Mouse (Mus musculus): ENCODE data around the gene Csrnp1. TPM values are rescaled to one million over a fixed set of nuclear protein-coding genes. Genes with fewer than 3 reads are reported as not detected.

Csrnp1 gene
- 1.9 and 3.9 TPM in 2 replicates for polyA plus RNA-seq (2014; fragmentation: Nextera tagmentation; extraction: Ambion mirVana)

DNA sequence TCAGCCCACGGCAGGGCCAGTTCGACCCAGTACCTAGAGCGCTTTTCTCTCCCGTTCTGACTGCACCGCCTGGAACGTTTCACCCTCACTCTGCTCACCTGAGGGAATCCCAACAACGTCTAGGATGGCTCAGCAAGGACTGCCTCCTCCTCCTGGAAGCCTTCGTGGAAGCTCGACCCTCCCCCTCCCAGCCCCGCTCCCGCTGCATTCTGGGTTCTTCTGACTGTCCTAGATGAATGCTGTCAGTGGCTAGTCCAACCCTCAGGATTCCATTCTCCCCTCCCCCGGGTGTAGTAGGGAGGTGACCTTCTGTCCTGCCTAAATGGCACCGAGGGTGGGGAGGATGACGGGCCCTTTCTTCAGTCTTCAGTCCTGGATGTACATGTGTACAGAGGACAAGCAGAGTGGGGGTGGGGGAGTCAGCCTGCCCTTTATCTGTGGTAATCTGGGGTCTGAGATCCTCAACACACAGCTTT lies at the start of gene Csrnp1:
Gene Csrnp1, minus strand, starts transcription at position 123 of the 476 bp plus-strand sequence.
- Histone ChIP-seq H3K4me2 (replicated peaks; ENCODE audit: low read depth, low read length) (peak within 1 kb of the TSS; percentile 87), H3K4me3 (ENCODE audit: low read length) (peak within 1 kb of the TSS; percentile 68), H3K36me3 (ENCODE audit: control insufficient read depth, insufficient read depth, low read length) (no peaks in the 10 kb centered on the region), H3K9me3 (ENCODE audit: control insufficient read depth, low read length) (no peaks in the 10 kb centered on the region), H3K27ac (ENCODE audit: low read depth, low read length) (peak within 1 kb of the TSS; percentile 74), H3K9ac (ENCODE audit: low read depth, low read length) (peak within 1 kb of the TSS; percentile 70), H3K27me3 (ENCODE audit: control insufficient read depth, insufficient read depth, low read length) (no peaks in the 10 kb centered on the region), H3K4me1 (ENCODE audit: control insufficient read depth, insufficient read depth, low read length) (peaks cover 38% of the 10 kb centered on the region)
- 10% methylated on average over 14 of the region's 14 CpGs for WGBS
- no peak for ATAC-seq (ENCODE audit: low FRiP score, low TSS enrichment)

DNA sequence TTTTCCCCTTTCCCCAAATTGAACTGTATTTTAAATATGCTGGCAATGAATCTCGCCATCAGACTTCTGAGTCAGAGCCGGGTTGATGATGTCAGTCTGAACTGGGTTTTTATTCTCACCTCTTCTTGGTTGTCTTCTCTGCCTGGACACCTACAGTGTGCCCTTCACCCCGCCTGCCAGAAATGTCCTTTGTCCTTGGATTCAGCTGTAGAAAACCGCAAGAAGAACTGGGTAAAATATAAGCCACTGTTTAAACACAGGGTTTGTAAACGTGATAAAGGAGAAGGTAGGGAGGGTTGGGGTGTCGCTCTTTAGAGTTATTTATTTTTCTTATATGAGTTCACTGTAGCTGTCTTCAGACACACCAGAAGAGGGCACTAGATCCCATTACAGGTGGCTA lies 48.3 kb upstream of the Csrnp1 start:
- no peak overlapping the region for H3K4me2 ChIP-seq (replicated peaks; ENCODE audit: low read depth, low read length)
- no peak for ATAC-seq (ENCODE audit: low FRiP score, low TSS enrichment)
- H3K9ac ChIP-seq (ENCODE audit: low read depth, low read length), result no peak overlapping the region
- no peaks in the 10 kb centered on the region for H3K36me3 ChIP-seq (ENCODE audit: control insufficient read depth, insufficient read depth, low read length)
- WGBS, result 87% methylated on average over 6 of the region's 6 CpGs
- H3K9me3 ChIP-seq (ENCODE audit: control insufficient read depth, low read length), result no peaks in the 10 kb centered on the region
- H3K4me3 ChIP-seq (ENCODE audit: low read length), result no peak overlapping the region
- H3K27ac ChIP-seq (ENCODE audit: low read depth, low read length), result no peak overlapping the region
- H3K4me1 ChIP-seq (ENCODE audit: control insufficient read depth, insufficient read depth, low read length), result no peaks in the 10 kb centered on the region
- H3K27me3 ChIP-seq (ENCODE audit: control insufficient read depth, insufficient read depth, low read length), result no peaks in the 10 kb centered on the region

DNA sequence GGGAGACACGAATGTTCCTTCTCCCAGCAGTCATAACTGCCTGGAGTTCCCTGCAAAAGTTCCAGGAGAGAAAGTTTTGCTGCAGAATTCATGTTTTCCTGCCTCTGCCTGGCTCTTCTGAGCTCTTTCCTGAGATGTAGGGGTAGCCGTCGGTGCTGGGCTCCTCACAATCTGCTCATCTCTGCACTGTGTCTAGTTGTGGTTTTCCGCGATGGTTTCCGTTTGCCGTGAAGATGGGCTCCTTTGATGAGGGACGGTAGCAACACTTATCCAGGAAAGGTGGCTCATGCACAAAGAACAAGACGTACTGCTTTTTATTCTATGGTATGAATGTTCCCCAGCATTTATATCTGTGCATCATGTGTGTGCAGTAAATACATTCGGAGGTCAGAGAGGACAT lies 46.0 kb upstream of the Csrnp1 start:
- WGBS, result 86% methylated on average over 10 of the region's 10 CpGs
- no peak overlapping the region for H3K9ac ChIP-seq (ENCODE audit: low read depth, low read length)
- H3K36me3 ChIP-seq (ENCODE audit: control insufficient read depth, insufficient read depth, low read length), result no peaks in the 10 kb centered on the region
- no peak overlapping the region for H3K4me3 ChIP-seq (ENCODE audit: low read length)
- H3K4me1 ChIP-seq (ENCODE audit: control insufficient read depth, insufficient read depth, low read length), result no peaks in the 10 kb centered on the region
- no peak for ATAC-seq (ENCODE audit: low FRiP score, low TSS enrichment)
- no peak overlapping the region for H3K4me2 ChIP-seq (replicated peaks; ENCODE audit: low read depth, low read length)
- no peaks in the 10 kb centered on the region for H3K9me3 ChIP-seq (ENCODE audit: control insufficient read depth, low read length)
- no peaks in the 10 kb centered on the region for H3K27me3 ChIP-seq (ENCODE audit: control insufficient read depth, insufficient read depth, low read length)
- H3K27ac ChIP-seq (ENCODE audit: low read depth, low read length), result no peak overlapping the region

DNA sequence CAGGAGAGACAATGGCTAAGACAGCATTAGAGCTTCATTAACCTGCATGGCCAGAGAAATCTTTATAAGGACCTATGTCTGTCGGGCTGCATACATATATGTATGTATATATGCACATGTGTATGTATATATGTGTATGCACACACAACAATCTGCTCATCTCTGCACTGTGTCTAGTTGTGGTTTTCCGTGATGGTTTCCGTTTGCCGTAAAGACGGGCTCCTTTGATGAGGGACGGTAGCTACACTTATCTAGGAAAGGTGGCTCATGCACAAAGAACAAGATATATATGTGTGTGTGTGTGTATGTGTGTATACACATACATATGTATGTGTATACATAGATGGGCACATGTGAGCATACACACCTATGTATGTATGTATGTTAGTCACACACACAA lies 45.4 kb upstream of the Csrnp1 start:
- H3K9ac ChIP-seq (ENCODE audit: low read depth, low read length), result no peak overlapping the region
- no peak overlapping the region for H3K4me2 ChIP-seq (replicated peaks; ENCODE audit: low read depth, low read length)
- H3K4me3 ChIP-seq (ENCODE audit: low read length), result no peak overlapping the region
- no peaks in the 10 kb centered on the region for H3K9me3 ChIP-seq (ENCODE audit: control insufficient read depth, low read length)
- no peak overlapping the region for H3K27ac ChIP-seq (ENCODE audit: low read depth, low read length)
- no peak for ATAC-seq (ENCODE audit: low FRiP score, low TSS enrichment)
- no peaks in the 10 kb centered on the region for H3K36me3 ChIP-seq (ENCODE audit: control insufficient read depth, insufficient read depth, low read length)
- H3K4me1 ChIP-seq (ENCODE audit: control insufficient read depth, insufficient read depth, low read length), result no peaks in the 10 kb centered on the region
- no peaks in the 10 kb centered on the region for H3K27me3 ChIP-seq (ENCODE audit: control insufficient read depth, insufficient read depth, low read length)
- WGBS, result 94% methylated on average over 6 of the region's 6 CpGs

DNA sequence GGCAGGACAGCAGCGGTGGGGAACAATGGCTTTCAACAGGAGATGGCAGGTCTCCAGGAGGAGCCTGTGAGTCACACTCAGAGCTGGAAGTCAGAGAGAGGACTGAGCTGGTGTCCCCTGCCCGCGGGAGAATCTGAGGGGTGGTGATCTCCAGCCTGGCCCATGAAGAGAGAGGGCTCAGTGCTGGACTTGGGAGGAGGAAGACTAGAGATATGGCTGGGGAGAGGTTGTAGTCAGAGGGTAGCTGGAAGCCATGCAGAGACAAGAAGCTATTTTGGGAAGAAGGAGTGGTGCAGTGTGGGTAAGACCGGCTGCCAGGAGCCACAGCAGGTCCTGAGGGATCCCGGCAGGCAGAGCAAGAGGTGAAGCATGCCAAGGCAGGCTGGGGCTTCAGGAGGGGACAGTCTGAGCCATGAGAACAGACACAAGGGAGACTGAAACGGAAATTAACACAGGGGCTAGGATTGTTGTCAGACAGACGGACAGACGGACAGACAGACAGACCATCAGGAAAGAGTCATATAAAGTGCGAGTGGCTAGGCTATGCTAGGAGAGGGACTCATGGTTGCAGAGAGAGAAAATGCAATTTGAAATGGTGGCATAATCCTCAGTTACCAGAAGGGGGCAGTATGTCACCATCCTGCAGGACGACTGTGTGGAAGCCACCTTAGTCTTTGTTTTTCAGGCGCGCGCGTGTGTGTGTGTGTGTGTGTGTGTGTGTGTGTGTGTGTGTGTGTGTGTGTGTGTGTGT lies 43.1 kb upstream of the Csrnp1 start:
- H3K4me1 ChIP-seq (ENCODE audit: control insufficient read depth, insufficient read depth, low read length), result no peaks in the 10 kb centered on the region
- no peaks in the 10 kb centered on the region for H3K9me3 ChIP-seq (ENCODE audit: control insufficient read depth, low read length)
- H3K27me3 ChIP-seq (ENCODE audit: control insufficient read depth, insufficient read depth, low read length), result no peaks in the 10 kb centered on the region
- no peak overlapping the region for H3K27ac ChIP-seq (ENCODE audit: low read depth, low read length)
- no peak overlapping the region for H3K9ac ChIP-seq (ENCODE audit: low read depth, low read length)
- 30% methylated on average over 14 of the region's 14 CpGs for WGBS
- H3K4me3 ChIP-seq (ENCODE audit: low read length), result no peak overlapping the region
- peak; percentile 57; the same call in 1 of the 2 replicates for ATAC-seq (ENCODE audit: low FRiP score, low TSS enrichment)
- no peak overlapping the region for H3K4me2 ChIP-seq (replicated peaks; ENCODE audit: low read depth, low read length)
- H3K36me3 ChIP-seq (ENCODE audit: control insufficient read depth, insufficient read depth, low read length), result no peaks in the 10 kb centered on the region

DNA sequence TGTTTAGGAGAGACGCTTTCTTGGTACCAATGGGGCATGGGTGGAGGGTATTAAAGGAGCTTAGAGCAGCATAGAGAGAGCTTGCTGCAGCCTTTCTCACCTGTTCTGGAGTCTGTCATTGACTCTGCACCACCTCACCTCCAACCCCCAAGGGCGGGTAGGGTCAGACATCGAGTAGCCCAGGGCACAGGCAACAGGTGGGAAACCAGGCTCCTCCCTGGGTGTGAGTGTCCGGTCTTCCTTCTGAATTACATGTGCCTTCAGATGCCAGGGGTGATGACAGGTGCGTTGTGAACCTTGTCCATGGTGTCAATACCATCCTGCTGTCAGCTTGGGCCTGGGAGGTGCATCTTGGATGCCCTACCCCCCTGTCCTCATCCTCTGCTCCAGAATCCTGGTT lies 40.2 kb upstream of the Csrnp1 start:
- Histone ChIP-seq H3K9ac (ENCODE audit: low read depth, low read length) (no peak overlapping the region), H3K36me3 (ENCODE audit: control insufficient read depth, insufficient read depth, low read length) (no peaks in the 10 kb centered on the region), H3K4me1 (ENCODE audit: control insufficient read depth, insufficient read depth, low read length) (no peaks in the 10 kb centered on the region), H3K27ac (ENCODE audit: low read depth, low read length) (no peak overlapping the region), H3K27me3 (ENCODE audit: control insufficient read depth, insufficient read depth, low read length) (no peaks in the 10 kb centered on the region), H3K4me3 (ENCODE audit: low read length) (no peak overlapping the region), H3K4me2 (replicated peaks; ENCODE audit: low read depth, low read length) (no peak overlapping the region), H3K9me3 (ENCODE audit: control insufficient read depth, low read length) (no peaks in the 10 kb centered on the region)
- ATAC-seq (ENCODE audit: low FRiP score, low TSS enrichment), result no peak
- WGBS, result 81% methylated on average over 5 of the region's 5 CpGs

DNA sequence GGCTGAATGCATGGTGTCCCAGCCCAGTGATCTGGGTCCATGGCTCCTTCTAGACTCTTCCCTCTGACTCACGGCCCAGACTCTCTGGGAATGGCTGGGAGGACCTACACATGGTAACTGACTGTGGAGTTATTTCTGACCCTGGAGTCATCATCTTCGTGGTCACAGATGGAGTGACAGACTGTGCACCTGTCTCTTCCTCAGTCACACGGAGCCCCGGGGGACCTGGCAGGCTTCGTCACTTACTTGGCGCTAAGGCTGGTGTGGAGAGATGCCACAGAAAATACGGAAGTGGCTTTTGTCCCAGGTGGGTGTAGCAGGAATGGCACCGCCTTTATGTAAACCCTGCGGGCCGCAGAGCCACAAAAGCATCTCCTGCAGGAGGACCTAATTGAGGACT lies 39.7 kb upstream of the Csrnp1 start:
- no peaks in the 10 kb centered on the region for H3K36me3 ChIP-seq (ENCODE audit: control insufficient read depth, insufficient read depth, low read length)
- ATAC-seq (ENCODE audit: low FRiP score, low TSS enrichment), result no peak
- H3K9me3 ChIP-seq (ENCODE audit: control insufficient read depth, low read length), result no peaks in the 10 kb centered on the region
- H3K4me1 ChIP-seq (ENCODE audit: control insufficient read depth, insufficient read depth, low read length), result no peaks in the 10 kb centered on the region
- 79% methylated on average over 10 of the region's 10 CpGs for WGBS
- no peak overlapping the region for H3K4me2 ChIP-seq (replicated peaks; ENCODE audit: low read depth, low read length)
- H3K9ac ChIP-seq (ENCODE audit: low read depth, low read length), result no peak overlapping the region
- H3K27ac ChIP-seq (ENCODE audit: low read depth, low read length), result no peak overlapping the region
- no peaks in the 10 kb centered on the region for H3K27me3 ChIP-seq (ENCODE audit: control insufficient read depth, insufficient read depth, low read length)
- no peak overlapping the region for H3K4me3 ChIP-seq (ENCODE audit: low read length)

DNA sequence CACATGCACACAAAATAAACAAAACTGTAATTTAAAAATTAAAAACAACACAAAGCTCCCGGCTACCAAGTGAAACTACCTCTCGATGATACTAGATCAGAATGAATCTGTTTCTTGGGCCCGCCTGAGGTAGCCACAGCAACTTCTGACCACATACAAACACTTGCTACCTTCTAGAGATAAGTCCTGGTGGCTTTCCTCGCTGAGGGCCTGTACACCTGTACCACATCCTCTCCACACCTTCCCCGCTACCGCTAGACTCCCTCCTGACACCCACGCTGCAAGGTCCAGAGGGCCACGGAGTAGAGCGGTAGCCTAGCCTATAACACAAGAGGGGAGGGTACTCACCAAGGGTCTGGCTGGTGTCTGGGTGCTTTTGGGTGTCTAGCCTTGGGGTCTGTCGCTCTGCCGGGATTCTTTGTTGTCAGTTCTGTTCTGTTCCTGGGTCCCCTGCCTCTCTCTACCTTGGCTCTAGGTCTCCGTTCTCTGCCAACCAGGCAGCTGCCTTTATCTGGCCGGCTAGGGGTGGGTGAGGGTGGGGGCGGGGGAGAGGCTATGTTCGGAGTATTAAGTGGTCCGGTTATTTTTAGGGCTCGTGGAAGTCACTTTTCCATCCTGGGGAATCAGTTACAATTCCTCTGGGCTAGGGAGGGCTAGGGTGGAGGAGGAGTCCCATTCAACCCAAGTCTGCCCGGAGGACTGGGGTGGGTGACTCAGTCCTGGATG lies 38.8 kb upstream of the Csrnp1 start, which contains the start of gene Xirp1:
Gene Xirp1, minus strand, starts transcription at position 513 of the 726 bp plus-strand sequence.
- no peak within 1 kb of the TSS for H3K27ac ChIP-seq (ENCODE audit: low read depth, low read length)
- H3K27me3 ChIP-seq (ENCODE audit: control insufficient read depth, insufficient read depth, low read length), result no peaks in the 10 kb centered on the region
- 82% methylated on average over 18 of the region's 18 CpGs for WGBS
- no peaks in the 10 kb centered on the region for H3K36me3 ChIP-seq (ENCODE audit: control insufficient read depth, insufficient read depth, low read length)
- H3K4me2 ChIP-seq (replicated peaks; ENCODE audit: low read depth, low read length), result no peak within 1 kb of the TSS
- no peak within 1 kb of the TSS for H3K9ac ChIP-seq (ENCODE audit: low read depth, low read length)
- no peak within 1 kb of the TSS for H3K4me3 ChIP-seq (ENCODE audit: low read length)
- H3K9me3 ChIP-seq (ENCODE audit: control insufficient read depth, low read length), result no peaks in the 10 kb centered on the region
- ATAC-seq (ENCODE audit: low FRiP score, low TSS enrichment), result no peak
- no peaks in the 10 kb centered on the region for H3K4me1 ChIP-seq (ENCODE audit: control insufficient read depth, insufficient read depth, low read length)

DNA sequence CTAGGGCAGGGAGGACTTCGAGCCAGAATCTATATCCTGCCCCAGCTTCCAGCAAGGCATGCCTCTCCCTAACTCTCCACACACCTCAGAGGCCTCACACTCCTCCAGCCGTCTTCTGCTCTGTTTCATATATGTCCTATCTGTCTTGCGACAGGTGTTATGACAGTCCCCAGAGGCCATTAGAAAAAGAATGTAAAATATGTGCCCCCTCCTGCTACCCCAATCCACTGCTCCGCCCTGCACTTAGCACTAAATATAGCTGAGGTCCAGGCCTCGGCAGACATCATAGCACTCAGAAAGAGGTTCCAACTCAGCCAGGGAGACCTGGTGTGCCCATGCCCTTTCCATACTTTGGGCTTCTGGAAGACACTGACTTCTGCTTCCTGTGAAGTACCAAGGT lies 36.7 kb upstream of the Csrnp1 start:
- WGBS, result 71% methylated on average over 5 of the region's 5 CpGs
- ATAC-seq (ENCODE audit: low FRiP score, low TSS enrichment), result no peak
- Histone ChIP-seq H3K9ac (ENCODE audit: low read depth, low read length) (no peak overlapping the region), H3K9me3 (ENCODE audit: control insufficient read depth, low read length) (no peaks in the 10 kb centered on the region), H3K4me3 (ENCODE audit: low read length) (no peak overlapping the region), H3K4me1 (ENCODE audit: control insufficient read depth, insufficient read depth, low read length) (no peaks in the 10 kb centered on the region), H3K27ac (ENCODE audit: low read depth, low read length) (no peak overlapping the region), H3K36me3 (ENCODE audit: control insufficient read depth, insufficient read depth, low read length) (no peaks in the 10 kb centered on the region), H3K27me3 (ENCODE audit: control insufficient read depth, insufficient read depth, low read length) (no peaks in the 10 kb centered on the region), H3K4me2 (replicated peaks; ENCODE audit: low read depth, low read length) (no peak overlapping the region)

All from kidney, embryonic 14.5 days (tissue).